Mouse (Mus musculus): ENCODE results near the gene Rinl. TPM values are rescaled to one million over a fixed set of nuclear protein-coding genes. Genes with fewer than 3 reads are reported as not detected.

The Rinl gene
- polyA plus RNA-seq, 1 experiment, result 94.3 TPM

- WGBS, result 91% methylated on average over 11 of the region's 11 CpGs
- Histone ChIP-seq H3K27ac (ENCODE audit: control insufficient read depth, insufficient read depth, low read depth, low read length, poor library complexity) (no peak overlapping the region), H3K4me3 (replicated peaks; ENCODE audit: control insufficient read depth, low read depth, low read length) (no peak overlapping the region), H3K4me1 (ENCODE audit: control insufficient read depth, insufficient read depth, low read length) (no peaks in the 10 kb centered on the region)
- TF ChIP-seq CTCF (IDR thresholded peaks at IDR 0.05; ENCODE audit: control insufficient read depth, insufficient read depth, low read length) (no peak), POLR2A (IDR thresholded peaks at IDR 0.05; ENCODE audit: borderline replicate concordance, control insufficient read depth, low read depth, low read length) (no peak)
These were observed 16.9 kb upstream of the Rinl start for GRCm38 (mm10) chr7:28771867-28772266.

GRCm38 (mm10) chr7:28773163-28773562 lies 15.6 kb upstream of the Rinl start:
- H3K4me3 ChIP-seq (replicated peaks; ENCODE audit: control insufficient read depth, low read depth, low read length), result no peak overlapping the region
- no peak overlapping the region for H3K27ac ChIP-seq (ENCODE audit: control insufficient read depth, insufficient read depth, low read depth, low read length, poor library complexity)
- 67% methylated on average over 3 of the region's 3 CpGs for WGBS
- no peaks in the 10 kb centered on the region for H3K4me1 ChIP-seq (ENCODE audit: control insufficient read depth, insufficient read depth, low read length)
- TF ChIP-seq CTCF (IDR thresholded peaks at IDR 0.05; ENCODE audit: control insufficient read depth, insufficient read depth, low read length) (no peak), POLR2A (IDR thresholded peaks at IDR 0.05; ENCODE audit: borderline replicate concordance, control insufficient read depth, low read depth, low read length) (no peak)

- no peak overlapping the region for H3K4me3 ChIP-seq (replicated peaks; ENCODE audit: control insufficient read depth, low read depth, low read length)
- TF ChIP-seq POLR2A (IDR thresholded peaks at IDR 0.05; ENCODE audit: borderline replicate concordance, control insufficient read depth, low read depth, low read length), result no peak
- no peak for TF ChIP-seq CTCF (IDR thresholded peaks at IDR 0.05; ENCODE audit: control insufficient read depth, insufficient read depth, low read length)
- H3K4me1 ChIP-seq (ENCODE audit: control insufficient read depth, insufficient read depth, low read length), result no peaks in the 10 kb centered on the region
- no peak overlapping the region for H3K27ac ChIP-seq (ENCODE audit: control insufficient read depth, insufficient read depth, low read depth, low read length, poor library complexity)
- WGBS, result 86% methylated on average over 12 of the region's 12 CpGs
These were observed 14.6 kb upstream of the Rinl start for GRCm38 (mm10) chr7:28774164-28774563.

- no peak overlapping the region for H3K4me3 ChIP-seq (replicated peaks; ENCODE audit: control insufficient read depth, low read depth, low read length)
- no peaks in the 10 kb centered on the region for H3K4me1 ChIP-seq (ENCODE audit: control insufficient read depth, insufficient read depth, low read length)
- WGBS, result 88% methylated on average over 7 of the region's 7 CpGs
- no peak overlapping the region for H3K27ac ChIP-seq (ENCODE audit: control insufficient read depth, insufficient read depth, low read depth, low read length, poor library complexity)
- TF ChIP-seq CTCF (IDR thresholded peaks at IDR 0.05; ENCODE audit: control insufficient read depth, insufficient read depth, low read length), result no peak
- TF ChIP-seq POLR2A (IDR thresholded peaks at IDR 0.05; ENCODE audit: borderline replicate concordance, control insufficient read depth, low read depth, low read length), result no peak
These were observed 13.6 kb upstream of the Rinl start for GRCm38 (mm10) chr7:28775129-28775528.

- TF ChIP-seq CTCF (IDR thresholded peaks at IDR 0.05; ENCODE audit: control insufficient read depth, insufficient read depth, low read length), result no peak
- TF ChIP-seq POLR2A (IDR thresholded peaks at IDR 0.05; ENCODE audit: borderline replicate concordance, control insufficient read depth, low read depth, low read length), result no peak
- no peak overlapping the region for H3K4me3 ChIP-seq (replicated peaks; ENCODE audit: control insufficient read depth, low read depth, low read length)
- 88% methylated on average over 9 of the region's 9 CpGs for WGBS
- H3K27ac ChIP-seq (ENCODE audit: control insufficient read depth, insufficient read depth, low read depth, low read length, poor library complexity), result no peak overlapping the region
- peaks cover 9% of the 10 kb centered on the region for H3K4me1 ChIP-seq (ENCODE audit: control insufficient read depth, insufficient read depth, low read length)
These were observed 9.9 kb upstream of the Rinl start for GRCm38 (mm10) chr7:28778825-28779224.

- TF ChIP-seq POLR2A (IDR thresholded peaks at IDR 0.05; ENCODE audit: borderline replicate concordance, control insufficient read depth, low read depth, low read length), result no peak
- peak; percentile 70 for TF ChIP-seq CTCF (IDR thresholded peaks at IDR 0.05; ENCODE audit: control insufficient read depth, insufficient read depth, low read length)
- peak overlapping the region; percentile 76 for H3K27ac ChIP-seq (ENCODE audit: control insufficient read depth, insufficient read depth, low read depth, low read length, poor library complexity)
- peak overlapping the region; percentile 29 for H3K4me3 ChIP-seq (replicated peaks; ENCODE audit: control insufficient read depth, low read depth, low read length)
- WGBS, result 33% methylated on average over 6 of the region's 6 CpGs
- peaks cover 9% of the 10 kb centered on the region for H3K4me1 ChIP-seq (ENCODE audit: control insufficient read depth, insufficient read depth, low read length)
These were observed 8.6 kb upstream of the Rinl start for GRCm38 (mm10) chr7:28780067-28780658.

- Histone ChIP-seq H3K4me3 (replicated peaks; ENCODE audit: control insufficient read depth, low read depth, low read length) (peak overlapping the region; percentile 49), H3K27ac (ENCODE audit: control insufficient read depth, insufficient read depth, low read depth, low read length, poor library complexity) (peak overlapping the region; percentile 76), H3K4me1 (ENCODE audit: control insufficient read depth, insufficient read depth, low read length) (peaks cover 9% of the 10 kb centered on the region)
- WGBS, result 13% methylated on average over 7 of the region's 7 CpGs
- TF ChIP-seq CTCF (IDR thresholded peaks at IDR 0.05; ENCODE audit: control insufficient read depth, insufficient read depth, low read length), result no peak
- TF ChIP-seq POLR2A (IDR thresholded peaks at IDR 0.05; ENCODE audit: borderline replicate concordance, control insufficient read depth, low read depth, low read length), result no peak
These were observed 7.9 kb upstream of the Rinl start for GRCm38 (mm10) chr7:28780857-28781256.

GRCm38 (mm10) chr7:28781261-28781663 lies 7.5 kb upstream of the Rinl start:
- peaks cover 9% of the 10 kb centered on the region for H3K4me1 ChIP-seq (ENCODE audit: control insufficient read depth, insufficient read depth, low read length)
- TF ChIP-seq POLR2A (IDR thresholded peaks at IDR 0.05; ENCODE audit: borderline replicate concordance, control insufficient read depth, low read depth, low read length), result no peak
- TF ChIP-seq CTCF (IDR thresholded peaks at IDR 0.05; ENCODE audit: control insufficient read depth, insufficient read depth, low read length), result no peak
- peak overlapping the region; percentile 76 for H3K27ac ChIP-seq (ENCODE audit: control insufficient read depth, insufficient read depth, low read depth, low read length, poor library complexity)
- WGBS, result 33% methylated on average over 8 of the region's 8 CpGs
- H3K4me3 ChIP-seq (replicated peaks; ENCODE audit: control insufficient read depth, low read depth, low read length), result peak overlapping the region; percentile 49

GRCm38 (mm10) chr7:28785161-28785560 lies 3.6 kb upstream of the Rinl start:
- 78% methylated on average over 5 of the region's 5 CpGs for WGBS
- no peak for TF ChIP-seq CTCF (IDR thresholded peaks at IDR 0.05; ENCODE audit: control insufficient read depth, insufficient read depth, low read length)
- no peak for TF ChIP-seq POLR2A (IDR thresholded peaks at IDR 0.05; ENCODE audit: borderline replicate concordance, control insufficient read depth, low read depth, low read length)
- peaks cover 10% of the 10 kb centered on the region for H3K4me1 ChIP-seq (ENCODE audit: control insufficient read depth, insufficient read depth, low read length)
- no peak overlapping the region for H3K27ac ChIP-seq (ENCODE audit: control insufficient read depth, insufficient read depth, low read depth, low read length, poor library complexity)
- H3K4me3 ChIP-seq (replicated peaks; ENCODE audit: control insufficient read depth, low read depth, low read length), result no peak overlapping the region

Data from bone marrow, adult 2 months (tissue).